Mouse (Mus musculus) megakaryocyte-erythroid progenitor cell, adult 5-6 weeks (primary cell): Measurements from ENCODE around the gene Mindy2. TPM values are rescaled to one million over a fixed set of nuclear protein-coding genes. Genes with fewer than 3 reads are reported as not detected.

Source experiments
- ATAC-seq: replicated peaks from 2 replicates; pipeline ENCODE4 v1.8.0; 2016; ENCODE audit warnings: mild to moderate bottlenecking, inconsistent platforms; ENCODE audit not compliant: severe bottlenecking, poor library complexity, low FRiP score, low TSS enrichment
- total RNA-seq, 2 experiments: library from RNA; stranded (forward) in 1 of 2; stranded (reverse) in 1 of 2; fragments of 200-1000, 215-1000 nt in 1 of 2; fragments of >200 nt in 1 of 2; fragmentation: Nextera tagmentation in 1 of 2; gene quantifications; 2 replicates each; pipeline ENCODE4 v1.2.3; 2014 to 2017

Mindy2 gene
- total RNA-seq (2014; fragmentation: Nextera tagmentation) (13.0 and 13.6 TPM in 2 replicates), total RNA-seq (2017) (14.2 and 16.0 TPM in 2 replicates)

- peak; percentile 93 for ATAC-seq
Observed at GRCm38 (mm10) chr9:70657013-70657967, at the start of gene Mindy2. TSS of gene Mindy2 (minus strand) at chr9:70657174.

- ATAC-seq, result no peak
Observed at GRCm38 (mm10) chr9:70706444-70706843, 49.5 kb upstream of the Mindy2 start.

GRCm38 (mm10) chr9:70703597-70704203, 46.7 kb upstream of the Mindy2 start:
- ATAC-seq, result peak; percentile 78

GRCm38 (mm10) chr9:70698090-70698489, 41.1 kb upstream of the Mindy2 start:
- ATAC-seq, result peak; percentile 51; the same call in 1 of the 2 replicates

- peak; percentile 48; the same call in 1 of the 2 replicates for ATAC-seq
Observed at GRCm38 (mm10) chr9:70695723-70696122, 38.7 kb upstream of the Mindy2 start.

GRCm38 (mm10) chr9:70691772-70692693, 35.1 kb upstream of the Mindy2 start:
- no peak for ATAC-seq

- no peak for ATAC-seq
Observed at GRCm38 (mm10) chr9:70690579-70690978, 33.6 kb upstream of the Mindy2 start.

- no peak for ATAC-seq
Observed at GRCm38 (mm10) chr9:70689926-70690325, 33.0 kb upstream of the Mindy2 start.

GRCm38 (mm10) chr9:70688301-70688968, 31.5 kb upstream of the Mindy2 start:
- ATAC-seq, result peak; percentile 88

- no peak for ATAC-seq
Observed at GRCm38 (mm10) chr9:70682202-70682601, 25.2 kb upstream of the Mindy2 start.

GRCm38 (mm10) chr9:70679132-70680091, 22.4 kb upstream of the Mindy2 start:
- ATAC-seq, result 0 out of 2 replicates have a peak, but pooled peaks have one; percentile 17

GRCm38 (mm10) chr9:70678682-70679131, 21.7 kb upstream of the Mindy2 start, which contains the start of gene Adam10:
TSS of gene Adam10 (plus strand) at chr9:70678997.
- peak; percentile 95 for ATAC-seq

GRCm38 (mm10) chr9:70675961-70676360, 19.0 kb upstream of the Mindy2 start:
- ATAC-seq, result no peak

- no peak for ATAC-seq
Observed at GRCm38 (mm10) chr9:70675117-70675516, 18.1 kb upstream of the Mindy2 start.

GRCm38 (mm10) chr9:70673656-70674055, 16.7 kb upstream of the Mindy2 start:
- ATAC-seq, result no peak

GRCm38 (mm10) chr9:70671772-70672579, 15.0 kb upstream of the Mindy2 start:
- no peak for ATAC-seq

- ATAC-seq, result no peak
Observed at GRCm38 (mm10) chr9:70671278-70671677, 14.3 kb upstream of the Mindy2 start.
